Mouse (Mus musculus) embryonic facial prominence, embryonic 10.5 days (tissue): Measurements from ENCODE around the gene Pdcd1. TPM values are rescaled to one million over a fixed set of nuclear protein-coding genes. Genes with fewer than 3 reads are reported as not detected.
"Not testable (repeated sequence)": the region's sequence is repeated elsewhere in the genome, so short reads cannot be mapped to it uniquely, and the experiment has no call there.

Experiments used
- DNase-seq: peaks from one replicate; pipeline ENCODE4 v3.0.0-alpha.2; 2017; ENCODE audit warnings: low spot score
- H3K27ac ChIP-seq: fragments of 300-500 bp; sonication (generic); replicated peaks from 2 replicates; pipeline ENCODE4 v1.5.1; 2016; ENCODE audit warnings: mild to moderate bottlenecking
- H3K27me3 ChIP-seq: fragments of 300-500 bp; sonication (generic); replicated peaks from 2 replicates; pipeline ENCODE4 v1.6.1; 2016; ENCODE audit warnings: low read depth, mild to moderate bottlenecking; ENCODE audit not compliant: poor library complexity, severe bottlenecking
- H3K36me3 ChIP-seq: fragments of 300-500 bp; sonication (generic); replicated peaks from 2 replicates; pipeline ENCODE4 v1.6.1; 2016; ENCODE audit warnings: mild to moderate bottlenecking, moderate library complexity
- H3K4me1 ChIP-seq: fragments of 300-500 bp; sonication (generic); 2 replicates; pipeline ENCODE4 v1.6.1; 2016
- H3K4me3 ChIP-seq: fragments of 300-500 bp; sonication (generic); 2 replicates; pipeline ENCODE4 v1.5.1; 2016; ENCODE audit warnings: mild to moderate bottlenecking, moderate library complexity
- H3K9me3 ChIP-seq: fragments of 300-500 bp; sonication (generic); 2 replicates; pipeline ENCODE4 v1.6.1; 2016; ENCODE audit warnings: mild to moderate bottlenecking
- WGBS: fragments of 180-500 bp; shearing (Covaris S2); methylation state at CpG from one replicate; pipeline ENCODE4 v1.1.7; 2016; 5-methylcytosine and 5-hydroxymethylcytosine counted together
- polyA plus RNA-seq: library from polyadenylated mRNA; unstranded; fragments of >200 nt; fragmentation: Nextera tagmentation; extraction: Ambion mirVana; gene quantifications from 2 replicates; pipeline ENCODE4 v1.2.1, GENCODE M21; 2016

Gene Pdcd1
- polyA plus RNA-seq, result not detected in 2 replicates

DNA sequence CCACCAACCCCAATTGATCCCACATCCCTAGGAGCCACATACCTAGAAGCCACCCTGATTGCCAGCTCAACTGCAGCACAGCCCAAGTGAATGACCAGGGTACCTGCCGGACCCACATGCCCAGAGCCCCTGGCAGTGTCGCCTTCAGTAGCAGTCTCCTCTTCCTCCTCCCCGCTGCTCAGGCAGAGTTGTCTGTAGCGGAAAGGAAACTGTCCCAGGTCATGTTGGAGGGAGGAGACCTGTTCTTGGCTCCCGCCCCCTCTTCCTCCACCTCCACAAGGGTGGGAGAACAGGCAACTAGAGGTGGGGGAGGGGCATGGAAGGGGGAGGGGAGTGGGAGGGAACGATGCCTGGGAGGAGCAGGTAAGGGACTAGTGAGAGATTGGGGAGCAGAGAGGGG, at the start of gene Pdcd1:
Gene Pdcd1, minus strand, starts transcription at position 181 of the 400 bp plus-strand sequence.
- Histone ChIP-seq H3K36me3 (no peaks in the 10 kb centered on the region), H3K4me3 (no peak within 1 kb of the TSS), H3K27ac (no peak within 1 kb of the TSS), H3K27me3 (no peaks in the 10 kb centered on the region), H3K9me3 (no peaks in the 10 kb centered on the region), H3K4me1 (no peaks in the 10 kb centered on the region)
- peak; percentile 6 for DNase-seq
- 60% methylated on average over 6 of the region's 6 CpGs for WGBS

DNA sequence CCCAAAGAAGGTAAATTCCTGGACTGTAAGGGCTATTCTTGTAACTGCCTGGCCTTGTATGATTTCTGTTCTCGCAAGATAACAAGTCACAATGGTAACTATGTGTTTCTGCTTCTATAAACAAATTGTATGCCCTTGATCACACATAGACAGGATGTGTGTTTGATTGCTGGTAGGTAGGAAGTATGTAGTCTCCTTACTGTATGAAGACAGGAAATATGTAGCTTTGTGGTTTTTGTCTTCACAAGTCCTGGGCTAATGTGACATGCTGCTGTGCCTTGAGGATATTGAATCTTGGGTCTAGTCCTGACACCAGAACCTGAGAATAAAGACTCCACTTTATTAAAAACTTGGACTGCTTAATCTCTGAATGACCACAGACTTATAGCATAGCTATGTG, 39.4 kb upstream of the Pdcd1 start:
- WGBS, result 92% methylated on average over 1 of the region's 1 CpGs
- Histone ChIP-seq H3K27me3 (no peaks in the 10 kb centered on the region), H3K4me1 (no peaks in the 10 kb centered on the region), H3K9me3 (no peaks in the 10 kb centered on the region), H3K4me3 (no peak overlapping the region), H3K36me3 (no peaks in the 10 kb centered on the region), H3K27ac (no peak overlapping the region)
- no peak for DNase-seq

DNA sequence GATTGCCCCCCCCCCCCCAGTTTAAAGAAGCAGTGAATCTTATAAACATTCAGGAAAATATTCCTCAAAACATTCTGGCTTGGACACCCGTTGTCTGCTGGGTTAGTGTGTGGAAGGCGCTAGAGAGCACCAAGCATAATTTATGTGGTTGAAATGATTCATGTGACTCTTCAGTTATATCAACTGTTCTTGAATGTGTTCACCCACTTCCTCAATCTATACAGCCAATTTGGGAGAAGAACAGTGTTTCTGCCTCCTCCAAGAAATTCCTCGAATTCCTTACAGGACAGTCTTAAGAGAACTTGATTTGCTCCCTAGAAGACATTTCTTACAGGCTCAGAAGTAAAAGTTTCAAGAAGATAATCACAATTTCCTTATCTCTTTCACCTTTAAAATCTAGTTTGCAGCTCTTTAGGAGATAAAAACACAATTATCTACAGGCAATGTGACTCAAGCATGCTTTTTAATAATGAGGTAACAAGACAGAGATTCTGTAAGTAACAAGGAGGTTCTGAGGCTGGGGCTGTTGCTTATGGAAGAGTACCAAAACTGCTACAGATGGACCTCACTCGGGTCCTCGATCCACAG, 34.1 kb upstream of the Pdcd1 start:
- Histone ChIP-seq H3K4me3 (no peak overlapping the region), H3K27ac (no peak overlapping the region), H3K9me3 (no peaks in the 10 kb centered on the region), H3K4me1 (no peaks in the 10 kb centered on the region), H3K27me3 (no peaks in the 10 kb centered on the region), H3K36me3 (no peaks in the 10 kb centered on the region)
- DNase-seq, result no peak
- 92% methylated on average over 5 of the region's 5 CpGs for WGBS

DNA sequence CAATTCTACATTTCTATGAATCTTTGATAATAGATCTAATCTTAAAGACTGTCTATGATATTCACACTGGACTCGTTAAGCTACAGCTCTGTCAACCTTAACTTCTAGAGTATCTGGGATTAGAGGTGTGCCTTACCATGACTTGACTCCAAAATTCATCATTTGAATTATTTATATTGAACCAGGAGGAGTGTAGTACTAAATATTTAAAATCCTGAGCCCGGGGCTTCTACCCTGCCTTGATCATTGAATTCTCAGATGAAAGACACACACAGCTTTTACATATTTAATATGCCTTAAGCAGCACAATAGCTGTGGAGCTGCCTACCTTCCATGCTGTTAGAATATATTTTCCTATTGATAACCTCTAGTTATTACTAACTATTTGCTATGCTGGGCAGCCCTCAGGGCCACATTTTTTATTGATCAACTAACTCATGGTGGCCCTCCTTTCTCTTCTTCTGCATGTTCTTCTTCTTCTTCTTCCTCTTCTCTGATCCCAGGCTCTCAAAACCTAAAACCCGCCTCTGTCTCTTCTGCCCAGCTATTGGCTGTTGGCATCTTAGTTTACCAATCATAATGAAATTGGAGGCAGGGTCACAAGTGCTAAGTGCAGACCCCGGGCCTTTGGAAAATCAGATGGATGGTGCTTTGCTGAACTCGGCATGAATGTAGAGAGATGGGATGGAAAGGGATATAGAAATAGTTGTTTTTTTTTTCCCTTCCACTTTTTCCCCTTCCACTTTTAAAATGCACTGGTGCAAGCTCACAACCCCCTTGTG, 33.2 kb upstream of the Pdcd1 start:
- Histone ChIP-seq H3K27me3 (peaks cover 2% of the 10 kb centered on the region; the same call in 1 of the 2 replicates), H3K27ac (no peak overlapping the region), H3K4me1 (no peaks in the 10 kb centered on the region), H3K36me3 (no peaks in the 10 kb centered on the region), H3K4me3 (no peak overlapping the region), H3K9me3 (no peaks in the 10 kb centered on the region)
- DNase-seq, result no peak
- WGBS, result 90% methylated on average over 5 of the region's 5 CpGs

DNA sequence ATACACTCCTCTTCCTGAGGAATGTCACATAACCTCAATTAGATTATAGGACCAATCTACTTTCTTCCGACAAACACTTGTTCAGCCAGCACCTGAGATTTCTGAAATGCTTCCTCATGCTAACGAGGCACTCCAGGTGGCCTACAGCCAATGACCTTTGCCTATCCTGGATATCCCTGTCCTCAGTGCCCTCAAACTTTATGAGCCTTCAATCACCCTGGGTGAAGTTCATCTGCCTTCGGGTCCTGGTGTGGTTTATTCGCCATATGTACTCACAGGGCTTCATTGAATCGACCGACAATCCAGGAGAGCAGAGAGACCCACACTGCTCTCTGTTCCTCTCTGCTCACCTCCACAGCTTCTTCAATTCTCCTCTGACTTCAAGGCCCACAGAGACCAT, 29.4 kb upstream of the Pdcd1 start:
- WGBS, result 88% methylated on average over 6 of the region's 6 CpGs
- Histone ChIP-seq H3K27me3 (peaks cover 10% of the 10 kb centered on the region; the same call in 1 of the 2 replicates), H3K27ac (no peak overlapping the region), H3K4me1 (no peaks in the 10 kb centered on the region), H3K4me3 (no peak overlapping the region), H3K36me3 (no peaks in the 10 kb centered on the region), H3K9me3 (no peaks in the 10 kb centered on the region)
- no peak for DNase-seq

DNA sequence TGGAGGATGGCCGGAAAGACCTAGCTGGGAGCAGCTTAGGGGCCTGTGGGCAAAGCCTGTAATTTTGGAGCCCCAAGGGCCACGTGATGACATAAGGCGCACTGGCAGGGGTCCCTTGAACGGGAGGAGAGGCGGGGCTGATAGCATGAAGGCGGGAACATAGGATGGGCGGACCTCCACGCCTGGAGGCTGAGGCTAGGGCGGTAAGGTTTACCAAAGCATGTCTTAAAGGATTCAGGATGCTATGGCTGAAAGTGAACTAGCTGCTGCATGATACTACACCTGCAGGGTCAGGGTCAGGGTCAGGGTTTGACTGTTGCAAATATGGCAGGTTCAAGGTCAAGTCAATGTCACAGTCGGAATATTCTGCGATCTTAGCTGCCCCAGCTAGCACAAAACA, 28.8 kb upstream of the Pdcd1 start:
- Histone ChIP-seq H3K9me3 (no peaks in the 10 kb centered on the region), H3K27ac (no peak overlapping the region), H3K4me1 (no peaks in the 10 kb centered on the region), H3K36me3 (no peaks in the 10 kb centered on the region), H3K27me3 (peaks cover 10% of the 10 kb centered on the region; the same call in 1 of the 2 replicates), H3K4me3 (peak overlapping the region; percentile 28; the same call in 1 of the 2 replicates)
- no peak for DNase-seq
- WGBS, result 61% methylated on average over 11 of the region's 11 CpGs

DNA sequence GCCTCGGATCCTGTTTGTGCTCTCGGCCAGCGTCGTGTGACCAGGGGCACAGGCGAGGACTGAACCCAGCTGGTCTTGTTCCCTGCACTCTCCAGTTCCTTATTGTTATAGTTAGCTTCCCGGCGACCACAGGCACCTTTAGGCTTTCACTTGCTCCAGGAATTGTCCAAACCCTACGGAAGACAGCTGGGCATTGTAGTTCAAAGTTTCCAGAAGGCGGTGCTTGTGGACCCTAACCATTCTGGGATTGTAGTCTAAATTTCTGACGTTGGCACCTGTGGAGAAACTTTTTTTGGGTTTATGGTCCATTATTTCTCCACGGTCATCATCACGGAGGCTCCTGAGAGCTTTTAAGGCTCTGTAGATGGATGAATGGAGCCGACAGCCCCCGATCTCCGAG, 28.4 kb upstream of the Pdcd1 start:
- whole genome bisulfite sequencing, result 51% methylated on average over 15 of the region's 15 CpGs
- H3K27me3 ChIP-seq, result peaks cover 10% of the 10 kb centered on the region; the same call in 1 of the 2 replicates
- H3K4me1 ChIP-seq, result no peaks in the 10 kb centered on the region
- H3K36me3 ChIP-seq, result no peaks in the 10 kb centered on the region
- no peaks in the 10 kb centered on the region for H3K9me3 ChIP-seq
- 0 out of 2 replicates have a peak overlapping the region, but pooled peaks have one; percentile 28 for H3K4me3 ChIP-seq
- H3K27ac ChIP-seq, result no peak overlapping the region
- DNase-seq, result no peak

DNA sequence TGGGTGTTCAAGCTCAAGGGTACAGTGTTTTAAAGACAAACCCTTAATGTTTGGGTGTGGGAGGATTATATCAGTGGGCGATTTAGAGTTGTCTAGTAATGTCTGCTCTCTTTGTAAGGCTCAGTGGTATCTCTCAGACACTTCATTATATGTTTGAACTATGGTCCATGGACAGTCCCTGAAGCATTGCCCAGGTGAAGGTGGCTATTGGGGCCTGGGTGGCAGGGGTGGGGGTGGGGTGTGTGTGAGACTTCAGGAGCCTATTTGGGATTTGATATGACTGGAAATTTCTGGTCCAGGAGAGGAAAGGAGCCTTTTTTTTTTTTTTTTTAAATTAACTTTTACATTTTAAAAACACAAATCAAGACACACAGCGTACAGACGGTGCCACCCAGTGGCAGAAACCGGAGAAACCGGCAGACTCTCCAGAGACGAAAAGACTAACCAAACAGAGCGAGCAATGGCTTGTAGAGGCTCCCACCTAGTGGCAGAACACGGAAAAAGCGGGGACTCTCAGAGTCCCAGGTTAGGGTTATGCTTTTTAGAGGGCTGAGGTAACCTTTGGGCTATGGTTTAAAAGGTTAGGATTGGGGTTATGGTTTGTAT, 26.6 kb upstream of the Pdcd1 start:
- Histone ChIP-seq H3K27me3 (peaks cover 10% of the 10 kb centered on the region; the same call in 1 of the 2 replicates), H3K36me3 (no peaks in the 10 kb centered on the region), H3K9me3 (no peaks in the 10 kb centered on the region), H3K27ac (no peak overlapping the region), H3K4me3 (no peak overlapping the region), H3K4me1 (no peaks in the 10 kb centered on the region)
- DNase-seq, result peak; percentile 83
- WGBS, result 4% methylated on average over 9 of the region's 9 CpGs

DNA sequence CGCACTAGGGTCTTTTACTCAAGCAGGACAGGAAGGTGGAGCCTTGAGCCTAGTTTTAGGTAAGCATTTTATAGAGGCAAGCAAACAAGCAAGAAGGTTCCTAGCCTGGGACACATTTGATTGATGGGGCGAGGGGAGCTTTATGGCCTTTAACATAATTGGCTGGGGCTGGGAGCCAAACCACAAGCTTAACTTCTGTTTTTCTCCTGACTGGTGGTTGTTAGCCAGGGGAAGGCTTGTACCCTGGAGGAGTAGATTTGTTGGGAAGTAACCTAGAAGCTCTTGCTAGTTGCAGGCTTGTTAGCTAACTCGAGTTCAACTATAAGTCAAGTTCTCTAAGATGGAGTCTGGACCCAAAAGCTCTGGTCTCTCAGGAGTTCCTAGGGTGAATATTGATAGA, 26.0 kb upstream of the Pdcd1 start:
- Histone ChIP-seq H3K9me3 (no peaks in the 10 kb centered on the region), H3K27me3 (peaks cover 10% of the 10 kb centered on the region; the same call in 1 of the 2 replicates), H3K27ac (no peak overlapping the region), H3K4me3 (no peak overlapping the region), H3K4me1 (no peaks in the 10 kb centered on the region), H3K36me3 (no peaks in the 10 kb centered on the region)
- no peak for DNase-seq
- WGBS, result 84% methylated on average over 3 of the region's 3 CpGs

DNA sequence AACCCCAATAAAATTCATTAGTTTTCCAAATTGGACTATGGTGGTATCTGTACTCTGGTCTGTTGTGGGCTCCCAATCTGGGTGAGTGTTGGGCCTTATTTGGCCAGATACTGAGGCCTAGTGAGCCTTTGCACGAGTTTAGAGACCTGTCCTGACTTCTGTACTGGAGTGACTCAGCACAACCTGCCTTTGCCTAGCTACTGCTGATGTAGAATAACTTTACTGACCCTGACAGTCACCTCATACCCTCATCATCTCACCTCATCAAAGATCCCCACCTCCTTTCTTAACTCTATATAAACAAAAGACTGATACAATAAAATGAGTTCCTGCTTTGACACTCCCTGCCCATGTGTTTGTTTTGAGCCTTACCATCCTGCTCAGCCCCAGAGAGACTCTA, 24.3 kb upstream of the Pdcd1 start:
- DNase-seq, result no peak
- WGBS, result 53% methylated on average over 1 of the region's 1 CpGs
- H3K9me3 ChIP-seq, result no peaks in the 10 kb centered on the region
- H3K4me1 ChIP-seq, result no peaks in the 10 kb centered on the region
- no peak overlapping the region for H3K4me3 ChIP-seq
- H3K27ac ChIP-seq, result no peak overlapping the region
- peaks cover 10% of the 10 kb centered on the region; the same call in 1 of the 2 replicates for H3K27me3 ChIP-seq
- H3K36me3 ChIP-seq, result no peaks in the 10 kb centered on the region

DNA sequence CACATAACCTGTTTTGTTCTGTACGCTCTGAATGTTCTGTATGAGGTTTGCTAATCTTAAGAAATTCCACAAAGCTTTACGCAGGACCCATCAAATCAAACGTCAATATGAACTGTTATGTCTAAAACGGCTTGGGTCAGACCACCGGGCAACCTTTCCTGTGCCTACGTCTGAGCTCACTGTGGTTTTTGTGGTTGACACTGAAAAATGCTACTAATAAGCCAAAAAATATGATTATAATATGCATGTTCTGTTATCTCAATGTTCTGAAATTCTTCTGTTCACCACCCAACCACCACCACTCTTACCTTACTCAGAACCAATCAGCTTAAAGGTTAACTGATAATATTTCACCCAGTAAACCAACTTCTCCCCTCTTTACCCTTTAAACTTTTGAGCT, 22.4 kb upstream of the Pdcd1 start:
- no peak for DNase-seq
- Histone ChIP-seq H3K27me3 (no peaks in the 10 kb centered on the region), H3K36me3 (no peaks in the 10 kb centered on the region), H3K27ac (no peak overlapping the region), H3K9me3 (no peaks in the 10 kb centered on the region), H3K4me1 (no peaks in the 10 kb centered on the region), H3K4me3 (no peak overlapping the region)
- 91% methylated on average over 6 of the region's 6 CpGs for WGBS

DNA sequence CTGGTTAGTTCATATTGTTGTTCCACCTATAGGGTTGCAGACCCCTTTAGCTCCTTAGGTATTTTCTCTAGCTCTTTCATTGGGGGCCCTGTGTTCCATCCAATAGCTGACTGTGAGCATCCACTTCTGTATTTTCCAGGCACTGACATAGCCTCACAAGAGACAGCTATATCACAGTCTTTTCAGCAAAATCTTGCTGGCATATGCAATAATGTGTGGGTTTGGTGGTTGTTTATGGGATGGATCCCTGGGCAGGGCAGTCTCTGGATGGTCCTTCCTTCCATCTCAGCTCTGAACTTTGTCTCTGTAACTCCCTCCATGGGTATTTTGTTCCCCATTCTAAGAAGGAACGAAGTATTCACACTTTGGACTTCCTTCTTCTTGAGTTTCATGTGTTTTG, 5.9 kb upstream of the Pdcd1 start:
- H3K4me1 ChIP-seq, result not testable (repeated sequence)

DNA sequence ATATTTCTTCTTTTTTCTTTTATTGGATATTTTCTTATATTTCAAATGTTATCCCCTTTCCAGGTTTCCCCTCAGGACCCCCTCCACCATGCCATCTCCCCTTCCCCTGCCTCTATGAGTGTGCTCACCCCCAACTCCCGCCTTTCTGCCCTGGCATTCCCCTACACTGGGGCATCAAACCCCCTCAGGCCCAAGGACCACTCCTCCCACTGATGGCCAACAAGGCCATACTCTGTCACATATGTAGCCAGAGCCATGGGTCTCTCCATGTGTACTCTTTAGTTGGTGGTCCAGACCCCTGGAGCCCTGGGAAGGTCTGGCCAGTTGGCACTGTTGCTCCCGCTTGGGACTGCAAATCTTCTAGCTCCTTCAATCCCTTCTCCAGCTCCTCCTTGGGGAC, 5.0 kb upstream of the Pdcd1 start:
- H3K9me3 ChIP-seq, result no peaks in the 10 kb centered on the region
- no peaks in the 10 kb centered on the region for H3K4me1 ChIP-seq
- H3K27ac ChIP-seq, result no peak overlapping the region
- no peaks in the 10 kb centered on the region for H3K27me3 ChIP-seq
- 88% methylated on average over 2 of the region's 2 CpGs for WGBS
- DNase-seq, result peak; percentile 4
- no peak overlapping the region for H3K4me3 ChIP-seq
- no peaks in the 10 kb centered on the region for H3K36me3 ChIP-seq

More for the DNA sequence above, 5.9 kb upstream of the Pdcd1 start:
- not testable (repeated sequence) for H3K27ac ChIP-seq, H3K36me3 ChIP-seq, H3K27me3 ChIP-seq, H3K4me3 ChIP-seq, H3K9me3 ChIP-seq, DNase-seq
- 79% methylated on average over 1 of the region's 1 CpGs for WGBS
